19 mouse cellular contexts compared by ENCODE assay signal in the genomic region with DNA sequence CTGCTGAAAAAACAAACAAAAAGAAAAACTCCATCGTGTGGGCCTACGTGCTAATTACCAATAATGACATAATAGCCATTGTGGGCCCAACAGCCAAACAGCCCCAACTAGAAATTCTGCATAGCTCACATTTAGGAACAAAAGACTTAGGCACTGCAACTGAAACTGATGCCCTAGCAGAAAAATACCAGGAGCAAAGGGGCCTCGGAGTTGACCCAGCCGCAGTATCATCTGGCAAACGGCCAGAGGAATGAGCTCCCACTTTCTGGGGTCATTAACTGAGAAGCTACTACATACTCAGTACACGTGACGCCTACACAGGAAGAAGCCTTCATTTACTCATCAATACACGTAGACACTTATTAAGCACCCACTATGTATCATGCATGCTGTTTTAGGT. TPM values are rescaled to one million over a fixed set of nuclear protein-coding genes. Genes with fewer than 3 reads are reported as not detected.
DNase-seq lines count a peak whose midpoint lies in the region; ATAC-seq and TF ChIP-seq lines count a peak whose summit lies in the region.
"Had no signal": no experiment of that assay in that cellular context is flagged by ENCODE, and none has a peak within 500 bp of the region (broad histone marks: within the 10 kb centered on the region; RNA-seq: fewer than 3 reads in every experiment).

No protein-coding gene starts in this region.

- H3K27me3 ChIP-seq in kidney, adult 2 months (replicated peaks; ENCODE audit: control insufficient read depth, insufficient read depth, low read length), result no peaks in the 10 kb centered on the region
- H3K27me3 ChIP-seq in stomach, embryonic 16.5 days (ENCODE audit: control insufficient read depth, insufficient read depth, low read length), result no peaks in the 10 kb centered on the region
- no peaks in the 10 kb centered on the region for H3K27me3 ChIP-seq in stomach, postnatal 0 days (ENCODE audit: control insufficient read depth, insufficient read depth, low read length)
- H3K27me3 ChIP-seq in liver, embryonic 12.5 days (replicated peaks), result no peaks in the 10 kb centered on the region
- H3K27me3 ChIP-seq in intestine, embryonic 16.5 days (replicated peaks; ENCODE audit: control insufficient read depth, insufficient read depth, low read length), result no peaks in the 10 kb centered on the region

- ATAC-seq in stomach, embryonic 16.5 days (ENCODE audit: insufficient read depth, low FRiP score), result no peak
- ATAC-seq in stomach, postnatal 0 days (ENCODE audit: low FRiP score, low TSS enrichment), result no peak
- no peak for ATAC-seq in liver, embryonic 12.5 days
- ATAC-seq in intestine, embryonic 16.5 days, result no peak
- ATAC-seq: forebrain, embryonic 14.5 days had no signal

- no peaks in the 10 kb centered on the region for H3K9me3 ChIP-seq in stomach, embryonic 16.5 days (replicated peaks; ENCODE audit: control insufficient read depth, low read length)
- H3K9me3 ChIP-seq in stomach, postnatal 0 days (ENCODE audit: control insufficient read depth, low read length), result no peaks in the 10 kb centered on the region
- no peaks in the 10 kb centered on the region for H3K9me3 ChIP-seq in liver, embryonic 12.5 days (replicated peaks)
- no peaks in the 10 kb centered on the region for H3K9me3 ChIP-seq in intestine, embryonic 16.5 days (ENCODE audit: control insufficient read depth, low read length)
- H3K9me3 ChIP-seq: midbrain, embryonic 12.5 days had no signal

- peak overlapping the region; percentile 73 for H3K27ac ChIP-seq in kidney, adult 2 months (ENCODE audit: insufficient read depth, low read depth, low read length)
- H3K27ac ChIP-seq in stomach, embryonic 16.5 days (ENCODE audit: low read length), result peak overlapping the region; percentile 31; the same call in 1 of the 2 replicates
- H3K27ac ChIP-seq in stomach, postnatal 0 days (replicated peaks), result no peak overlapping the region
- peak overlapping the region; percentile 97 for H3K27ac ChIP-seq in liver, embryonic 12.5 days
- H3K27ac ChIP-seq in intestine, embryonic 16.5 days (ENCODE audit: low read length), result no peak overlapping the region
- H3K27ac ChIP-seq: midbrain, embryonic 12.5 days had no signal

- no peaks in the 10 kb centered on the region for H3K36me3 ChIP-seq in kidney, adult 2 months (ENCODE audit: control insufficient read depth, insufficient read depth, low read length)
- no peaks in the 10 kb centered on the region for H3K36me3 ChIP-seq in stomach, embryonic 16.5 days (ENCODE audit: control insufficient read depth, insufficient read depth, low read length)
- no peaks in the 10 kb centered on the region for H3K36me3 ChIP-seq in stomach, postnatal 0 days (ENCODE audit: control insufficient read depth, insufficient read depth, low read length)
- peaks cover 90% of the 10 kb centered on the region for H3K36me3 ChIP-seq in liver, embryonic 12.5 days
- H3K36me3 ChIP-seq in intestine, embryonic 16.5 days (ENCODE audit: control insufficient read depth, insufficient read depth, low read length), result no peaks in the 10 kb centered on the region
- H3K36me3 ChIP-seq: midbrain, embryonic 12.5 days had no signal

- no peak for TF ChIP-seq CTCF in kidney, adult 2 months (conservative IDR thresholded peaks at IDR 0.05; ENCODE audit: insufficient read depth, insufficient read length, low read depth, low read length)
- no peak for TF ChIP-seq CTCF in stomach, postnatal 0 days (IDR thresholded peaks at IDR 0.05; ENCODE audit: low read depth)

- peaks cover 54% of the 10 kb centered on the region for H3K4me1 ChIP-seq in kidney, adult 2 months (ENCODE audit: control insufficient read depth, insufficient read depth, low read length)
- H3K4me1 ChIP-seq in stomach, embryonic 16.5 days (ENCODE audit: control insufficient read depth, insufficient read depth, low read length), result peaks cover 11% of the 10 kb centered on the region
- H3K4me1 ChIP-seq in stomach, postnatal 0 days (replicated peaks; ENCODE audit: control insufficient read depth, insufficient read depth), result no peaks in the 10 kb centered on the region
- H3K4me1 ChIP-seq in liver, embryonic 12.5 days, result peaks cover 98% of the 10 kb centered on the region
- H3K4me1 ChIP-seq in intestine, embryonic 16.5 days (ENCODE audit: control insufficient read depth, insufficient read depth, low read length), result peaks cover 32% of the 10 kb centered on the region

- no peak overlapping the region for H3K9ac ChIP-seq in stomach, embryonic 16.5 days (ENCODE audit: low read length)
- no peak overlapping the region for H3K9ac ChIP-seq in stomach, postnatal 0 days (ENCODE audit: low read length)
- H3K9ac ChIP-seq in liver, embryonic 12.5 days, result peak overlapping the region; percentile 18; the same call in 1 of the 2 replicates
- no peak overlapping the region for H3K9ac ChIP-seq in intestine, embryonic 16.5 days (ENCODE audit: low read depth, low read length)
- H3K9ac ChIP-seq: midbrain, embryonic 12.5 days had no signal

- 34% methylated on average over 8 of the region's 8 CpGs for WGBS in kidney, adult 2 months
- WGBS in stomach, embryonic 16.5 days, result 49% methylated on average over 8 of the region's 8 CpGs
- WGBS in stomach, postnatal 0 days, result 53% methylated on average over 8 of the region's 8 CpGs
- WGBS in liver, embryonic 12.5 days (ENCODE audit: insufficient replicate concordance), result 81% methylated on average over 8 of the region's 8 CpGs
- WGBS in intestine, embryonic 16.5 days, result 59% methylated on average over 8 of the region's 8 CpGs

- no peak for TF ChIP-seq POLR2A in kidney, adult 2 months (IDR thresholded peaks at IDR 0.05; ENCODE audit: low read depth, low read length)

- no peak overlapping the region for H3K4me3 ChIP-seq in kidney, adult 2 months (ENCODE audit: insufficient read depth, low read depth, low read length)
- H3K4me3 ChIP-seq in stomach, embryonic 16.5 days (replicated peaks; ENCODE audit: low read length), result no peak overlapping the region
- H3K4me3 ChIP-seq in stomach, postnatal 0 days (ENCODE audit: low read depth, low read length), result no peak overlapping the region
- H3K4me3 ChIP-seq in liver, embryonic 12.5 days, result no peak overlapping the region
- no peak overlapping the region for H3K4me3 ChIP-seq in intestine, embryonic 16.5 days (ENCODE audit: low read length)
- H3K4me3 ChIP-seq: midbrain, embryonic 12.5 days had no signal

- no peak overlapping the region for H3K4me2 ChIP-seq in stomach, embryonic 16.5 days (ENCODE audit: low read depth, low read length)
- H3K4me2 ChIP-seq in stomach, postnatal 0 days (replicated peaks; ENCODE audit: low read depth), result no peak overlapping the region
- peak overlapping the region; percentile 40 for H3K4me2 ChIP-seq in liver, embryonic 12.5 days
- H3K4me2 ChIP-seq in intestine, embryonic 16.5 days (ENCODE audit: low read depth, low read length), result no peak overlapping the region
- H3K4me2 ChIP-seq: midbrain, embryonic 12.5 days had no signal

- TF ChIP-seq EP300 in stomach, postnatal 0 days (optimal IDR thresholded peaks at IDR 0.05), result no peak

- DNase-seq in kidney, adult 2 months, result peak; percentile 61
- no peak for DNase-seq in kidney, postnatal 4 days
- DNase-seq in stomach, postnatal 0 days (ENCODE audit: low spot score), result no peak
- DNase-seq in thymus, postnatal 36 days, result no peak
- DNase-seq: adrenal gland, postnatal 36 days; cerebellum, postnatal 36 days; gastrocnemius, postnatal 14 days; lung, adult 2 months; lung, postnatal 4 days; right cerebral cortex, adult 18-20 months; thymus, postnatal 4 days had no signal

RNA-seq across cellular contexts. Expression of a gene that starts 12.2 kb away (rescaled TPM):
- polyA plus RNA-seq in kidney, adult 2 months (2012; rRNA removed), result 0.09 and 0.27 TPM in 2 replicates
- 0.05 TPM in 1 of 2 replicates, not detected in the other for polyA plus RNA-seq in stomach, embryonic 16.5 days (2015; fragmentation: Nextera tagmentation; extraction: Ambion mirVana)
- polyA plus RNA-seq in stomach, postnatal 0 days (2015; fragmentation: Nextera tagmentation; extraction: Ambion mirVana), result 0.12 TPM in 1 of 2 replicates, not detected in the other
- polyA plus RNA-seq in liver, embryonic 12.5 days (2016; fragmentation: Nextera tagmentation; extraction: Ambion mirVana), result 0.42 and 0.45 TPM in 2 replicates
- not detected in 2 replicates for polyA plus RNA-seq in intestine, embryonic 16.5 days (2015; fragmentation: Nextera tagmentation; extraction: Ambion mirVana)
- polyA plus RNA-seq: C2C12; forebrain, embryonic 14.5 days; limb, embryonic 11.5 days; neural tube, embryonic 11.5 days had no signal

RNA-seq across cellular contexts. Expression of a gene that starts 12.8 kb away (rescaled TPM):
- 69.8 and 73.8 TPM in 2 replicates for polyA plus RNA-seq in kidney, adult 2 months (2012; rRNA removed)
- 55.7 and 60.0 TPM in 2 replicates for polyA plus RNA-seq in stomach, embryonic 16.5 days (2015; fragmentation: Nextera tagmentation; extraction: Ambion mirVana)
- 24.3 and 26.7 TPM in 2 replicates for polyA plus RNA-seq in stomach, postnatal 0 days (2015; fragmentation: Nextera tagmentation; extraction: Ambion mirVana)
- 177 and 187 TPM in 2 replicates for polyA plus RNA-seq in liver, embryonic 12.5 days (2016; fragmentation: Nextera tagmentation; extraction: Ambion mirVana)
- 41.5 and 46.8 TPM in 2 replicates for polyA plus RNA-seq in intestine, embryonic 16.5 days (2015; fragmentation: Nextera tagmentation; extraction: Ambion mirVana)

Comparison
In these comparisons a context has a peak if more than half of its experiments do, and no peak if none do; other contexts are left out.
1. H3K27ac ChIP-seq: peak in kidney, adult 2 months (single experiment), stomach, embryonic 16.5 days (single experiment) and liver, embryonic 12.5 days (single experiment); none in stomach, postnatal 0 days (single experiment) and intestine, embryonic 16.5 days (single experiment).